Mouse (Mus musculus): ENCODE data around the gene Fam161b. TPM values are rescaled to one million over a fixed set of nuclear protein-coding genes. Genes with fewer than 3 reads are reported as not detected.

The Fam161b gene
- polyA plus RNA-seq, 1 experiment = 0.21 TPM

DNA sequence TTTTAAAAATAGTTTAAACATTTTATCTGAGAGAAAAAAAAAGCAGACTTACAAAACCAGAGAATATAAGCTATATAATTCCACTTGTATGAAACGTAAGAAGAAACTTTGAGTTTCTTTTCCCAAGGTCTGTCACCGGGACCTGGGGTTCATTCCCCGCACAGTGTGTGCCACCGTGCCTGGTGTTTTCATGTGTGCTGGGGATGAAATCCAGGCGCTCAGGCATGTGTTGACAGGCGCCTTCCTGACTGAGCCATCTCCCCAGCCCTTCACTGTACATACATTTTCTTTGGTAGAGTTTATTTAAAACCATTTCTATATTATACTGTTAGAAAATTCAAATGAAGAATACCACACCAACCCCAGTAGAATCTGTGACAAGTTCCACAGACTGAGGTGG lies 28.7 kb upstream of the Fam161b start:
- no peak for TF ChIP-seq GATA1 (IDR thresholded peaks at IDR 0.05; ENCODE audit: low read length)

- TF ChIP-seq GATA1 (IDR thresholded peaks at IDR 0.05; ENCODE audit: low read length) = no peak
Observed at GRCm38 (mm10) chr12:84388774-84389400, 27.3 kb upstream of the Fam161b start.

- TF ChIP-seq GATA1 (IDR thresholded peaks at IDR 0.05; ENCODE audit: low read length) = no peak
Observed at GRCm38 (mm10) chr12:84388097-84388496, 26.5 kb upstream of the Fam161b start.

DNA sequence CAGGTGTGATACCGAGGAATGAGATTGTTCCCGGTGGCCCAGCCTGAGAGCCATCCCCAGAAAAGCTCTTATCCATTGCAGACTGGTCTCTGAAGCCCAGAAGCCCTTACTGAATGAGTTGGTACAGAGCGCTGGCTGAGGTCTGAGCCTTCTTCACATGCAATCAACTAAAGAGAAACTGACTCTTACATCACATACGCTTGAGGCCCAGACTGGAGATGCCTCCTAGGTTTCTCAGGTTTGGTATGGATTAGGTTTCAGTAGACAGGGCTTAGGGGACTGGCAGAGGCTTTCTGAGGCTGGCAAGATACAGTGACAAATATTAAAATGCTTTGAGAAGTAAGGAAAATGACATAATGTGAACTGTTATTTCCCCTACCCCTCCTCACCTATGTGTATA lies 23.8 kb upstream of the Fam161b start:
- TF ChIP-seq GATA1 (IDR thresholded peaks at IDR 0.05; ENCODE audit: low read length) = no peak

- TF ChIP-seq GATA1 (IDR thresholded peaks at IDR 0.05; ENCODE audit: low read length) = no peak
Observed at GRCm38 (mm10) chr12:84384644-84385081, 23.0 kb upstream of the Fam161b start.

- no peak for TF ChIP-seq GATA1 (IDR thresholded peaks at IDR 0.05; ENCODE audit: low read length)
Observed at GRCm38 (mm10) chr12:84382369-84382768, 20.7 kb upstream of the Fam161b start.

GRCm38 (mm10) chr12:84373831-84374481 lies 12.3 kb upstream of the Fam161b start:
- no peak for TF ChIP-seq GATA1 (IDR thresholded peaks at IDR 0.05; ENCODE audit: low read length)

- TF ChIP-seq GATA1 (IDR thresholded peaks at IDR 0.05; ENCODE audit: low read length) = no peak
Observed at GRCm38 (mm10) chr12:84371647-84372046, 10.0 kb upstream of the Fam161b start.

DNA sequence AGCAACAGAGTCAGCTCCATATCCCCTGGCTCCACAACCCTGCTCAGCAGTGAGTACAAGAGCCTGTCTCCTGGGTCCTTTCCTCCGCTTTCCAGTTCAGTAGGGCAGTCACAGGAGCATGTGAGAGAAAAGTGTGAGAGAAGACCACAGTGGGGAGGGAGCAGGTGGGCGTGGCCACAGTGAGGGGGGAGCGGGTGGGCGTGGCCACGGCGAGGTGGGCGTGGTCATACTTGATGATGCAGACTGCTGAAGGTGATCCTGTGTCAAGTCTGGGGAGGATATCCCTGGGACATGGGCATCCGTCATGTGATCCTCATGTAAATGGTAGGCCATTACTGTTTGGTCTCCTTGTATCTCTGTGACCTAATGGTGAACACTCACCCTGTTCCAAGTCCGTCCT lies 5.3 kb upstream of the Fam161b start:
- no peak for TF ChIP-seq GATA1 (IDR thresholded peaks at IDR 0.05; ENCODE audit: low read length)

DNA sequence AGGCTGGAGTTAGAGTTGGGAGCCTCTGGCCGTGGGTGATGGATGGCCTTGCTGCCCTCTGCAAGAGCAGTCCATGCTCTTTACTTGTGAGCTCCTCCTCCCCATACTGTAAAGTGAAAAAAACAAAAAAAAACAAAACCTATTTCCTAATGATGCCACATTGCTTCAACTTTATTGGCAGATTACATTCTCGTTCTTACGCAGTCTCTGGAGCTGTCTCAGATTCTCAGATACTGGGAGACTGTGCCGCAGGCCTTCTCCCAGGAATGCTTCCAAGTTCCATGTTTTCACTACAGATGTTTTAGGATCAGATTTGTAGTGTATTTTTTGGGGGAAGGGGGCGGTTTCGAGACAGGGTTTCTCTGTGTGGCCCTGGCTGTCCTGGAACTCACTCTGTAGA lies 3.5 kb upstream of the Fam161b start:
- no peak for TF ChIP-seq GATA1 (IDR thresholded peaks at IDR 0.05; ENCODE audit: low read length)

DNA sequence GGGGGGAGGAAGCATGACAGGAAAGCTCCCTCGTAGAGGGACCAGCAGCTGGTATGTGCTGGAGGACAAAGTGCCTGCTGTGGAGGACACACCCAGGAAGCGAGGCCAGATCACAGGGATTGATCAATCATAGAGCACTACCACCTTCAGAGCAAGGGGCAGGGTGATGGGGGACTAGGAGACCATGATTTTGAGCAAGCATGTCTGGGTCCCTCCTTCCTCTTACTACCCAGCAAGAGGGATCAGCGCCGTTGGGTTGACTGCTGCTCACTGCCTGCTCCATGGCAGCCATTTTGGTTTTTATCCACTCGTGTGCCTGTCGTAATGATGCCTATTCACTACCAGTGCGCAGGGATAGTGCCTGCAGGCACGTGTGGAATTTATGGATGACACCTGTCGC lies 2.7 kb upstream of the Fam161b start:
- TF ChIP-seq GATA1 (IDR thresholded peaks at IDR 0.05; ENCODE audit: low read length) = no peak

DNA sequence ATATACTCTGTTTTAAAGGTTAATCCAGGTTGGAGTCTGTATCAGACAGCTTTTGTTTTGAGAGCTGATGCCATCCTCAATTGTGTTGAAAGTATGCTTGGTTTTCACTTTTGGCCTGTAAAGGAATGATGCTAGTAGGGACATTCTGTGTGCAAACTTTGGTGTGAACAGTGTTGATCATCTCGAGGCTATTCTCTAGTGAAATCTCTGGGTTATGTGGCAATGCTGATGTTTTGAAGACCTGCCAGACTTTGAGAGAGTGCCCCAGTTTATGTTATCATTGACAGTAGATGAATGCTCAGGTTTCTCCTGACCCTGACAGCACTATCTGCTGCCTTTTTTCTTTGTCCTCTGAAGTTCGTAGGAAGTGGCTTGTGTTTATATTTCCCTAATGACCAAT lies 1.2 kb upstream of the Fam161b start:
- TF ChIP-seq GATA1 (IDR thresholded peaks at IDR 0.05; ENCODE audit: low read length) = no peak

DNA sequence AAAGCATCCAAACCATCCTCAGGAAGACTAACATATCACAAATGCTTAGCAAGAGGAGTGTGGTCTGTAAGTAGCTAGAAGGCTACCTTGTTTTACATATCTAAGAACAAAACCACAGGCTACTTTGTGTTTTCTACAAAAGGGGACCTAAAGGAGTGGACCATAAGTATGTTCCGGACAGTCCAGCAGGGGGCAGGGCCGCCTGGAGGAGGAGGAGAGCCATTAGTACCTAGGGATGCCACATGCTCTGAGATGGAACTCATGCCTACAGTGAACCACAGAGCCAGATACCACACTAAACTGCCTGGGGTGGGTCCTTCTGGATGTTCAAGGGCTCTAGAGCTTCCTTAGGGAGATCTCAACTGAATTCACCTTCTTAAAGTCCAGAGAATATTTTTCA lies 14.4 kb downstream of the Fam161b start:
- no peak for TF ChIP-seq GATA1 (IDR thresholded peaks at IDR 0.05; ENCODE audit: low read length)

- no peak for TF ChIP-seq GATA1 (IDR thresholded peaks at IDR 0.05; ENCODE audit: low read length)
Observed at GRCm38 (mm10) chr12:84336963-84337625, 24.5 kb downstream of the Fam161b start.

- no peak for TF ChIP-seq GATA1 (IDR thresholded peaks at IDR 0.05; ENCODE audit: low read length)
Observed at GRCm38 (mm10) chr12:84327111-84327512, 34.5 kb downstream of the Fam161b start.

DNA sequence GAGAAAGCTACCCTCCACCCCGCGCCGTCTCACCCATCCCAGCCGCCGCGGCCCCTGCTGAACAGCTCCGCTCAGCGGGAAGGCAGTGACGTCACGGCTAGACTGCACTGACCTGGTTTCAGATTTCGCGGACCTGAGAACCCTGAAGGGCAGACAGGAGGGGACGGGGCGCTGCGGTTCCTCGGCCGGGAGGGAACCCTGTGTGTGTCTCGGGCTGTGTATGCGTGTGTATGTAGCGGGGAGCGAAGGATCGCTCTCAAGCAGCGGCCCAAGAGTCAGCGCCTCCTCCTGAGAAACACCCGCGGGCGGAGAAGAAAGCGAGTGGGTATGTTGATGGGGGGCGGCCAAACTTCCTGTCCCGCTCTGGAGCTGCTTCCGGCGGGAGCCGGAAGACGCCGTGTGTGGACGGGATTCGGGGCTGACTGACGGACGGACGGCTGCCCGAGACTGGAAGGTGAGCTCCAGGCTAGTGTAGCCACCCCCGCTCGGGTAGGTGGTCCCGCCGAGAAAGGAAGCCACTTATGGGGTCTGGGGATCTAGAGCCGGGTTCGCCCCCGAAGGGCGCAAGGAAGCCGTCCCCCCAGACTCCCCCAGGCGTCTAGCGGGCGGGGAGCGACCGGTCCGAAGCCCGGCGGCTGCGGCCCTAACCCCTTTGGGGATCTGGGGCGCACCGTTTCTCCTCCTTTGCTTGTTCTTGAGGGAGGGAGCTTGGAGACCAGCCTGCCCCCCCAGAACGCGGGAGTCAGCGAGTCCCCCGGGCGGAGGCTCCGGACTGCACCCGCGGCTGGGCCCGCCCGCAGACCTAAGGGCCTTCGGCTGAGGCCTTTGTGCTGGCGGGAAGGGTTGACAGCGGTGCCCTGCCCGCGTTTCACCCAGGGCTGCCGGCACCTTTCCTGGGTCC lies 44.7 kb downstream of the Fam161b start, which contains the start of gene Zfp410:
Gene Zfp410, plus strand, starts transcription at position 132 of the 901 bp plus-strand sequence.
- TF ChIP-seq GATA1 (IDR thresholded peaks at IDR 0.05; ENCODE audit: low read length) = no peak

Measured in G1E-ER4 (cell line).